Mouse (Mus musculus) midbrain, embryonic 15.5 days (tissue): ENCODE measurements around the gene Mroh3. TPM values are rescaled to one million over a fixed set of nuclear protein-coding genes. Genes with fewer than 3 reads are reported as not detected.

Source experiments
- ATAC-seq: fragments of 200-750 bp; cut with Nextera tagmentation; replicated peaks from 2 replicates; pipeline ENCODE4 v1.8.0; 2017; ENCODE audit warnings: moderate TSS enrichment
- H3K27ac ChIP-seq: fragments of 300-500 bp; sonication (generic); 2 replicates; pipeline ENCODE4 v1.5.1; 2015; ENCODE audit warnings: mild to moderate bottlenecking, inconsistent platforms
- H3K27me3 ChIP-seq: fragments of 300-500 bp; sonication (generic); replicated peaks from 2 replicates; pipeline ENCODE4 v1.6.1; 2015; ENCODE audit warnings: inconsistent platforms
- H3K36me3 ChIP-seq: fragments of 300-500 bp; sonication (generic); replicated peaks from 2 replicates; pipeline ENCODE4 v1.6.1; 2015; ENCODE audit warnings: inconsistent platforms
- H3K4me1 ChIP-seq: fragments of 300-500 bp; sonication (generic); 2 replicates; pipeline ENCODE4 v1.6.1; 2015; ENCODE audit warnings: inconsistent platforms
- H3K4me2 ChIP-seq: fragments of 300-500 bp; sonication (generic); 2 replicates; pipeline ENCODE4 v1.6.1; 2015; ENCODE audit warnings: inconsistent platforms, mild to moderate bottlenecking, moderate library complexity
- H3K4me3 ChIP-seq: fragments of 300-500 bp; sonication (generic); 2 replicates; pipeline ENCODE4 v1.5.1; 2015; ENCODE audit warnings: mild to moderate bottlenecking, inconsistent platforms
- H3K9ac ChIP-seq: fragments of 300-500 bp; sonication (generic); 2 replicates; pipeline ENCODE4 v1.6.1; 2015; ENCODE audit warnings: mild to moderate bottlenecking, inconsistent platforms
- H3K9me3 ChIP-seq: fragments of 300-500 bp; sonication (generic); 2 replicates; pipeline ENCODE4 v1.6.1; 2016; ENCODE audit warnings: inconsistent platforms
- WGBS: fragments of 180-500 bp; shearing (Covaris S2); methylation state at CpG from one replicate; pipeline ENCODE4 v1.1.7; 2015; ENCODE audit warnings: mixed read lengths; 5-methylcytosine and 5-hydroxymethylcytosine counted together
- polyA plus RNA-seq: library from polyadenylated mRNA; unstranded; fragments of >200 nt; fragmentation: Nextera tagmentation; extraction: Ambion mirVana; gene quantifications from 2 replicates; pipeline ENCODE4 v1.2.1, GENCODE M21; 2015

Gene Mroh3
- polyA plus RNA-seq, 1 experiment from 2014 or later, result not detected

DNA sequence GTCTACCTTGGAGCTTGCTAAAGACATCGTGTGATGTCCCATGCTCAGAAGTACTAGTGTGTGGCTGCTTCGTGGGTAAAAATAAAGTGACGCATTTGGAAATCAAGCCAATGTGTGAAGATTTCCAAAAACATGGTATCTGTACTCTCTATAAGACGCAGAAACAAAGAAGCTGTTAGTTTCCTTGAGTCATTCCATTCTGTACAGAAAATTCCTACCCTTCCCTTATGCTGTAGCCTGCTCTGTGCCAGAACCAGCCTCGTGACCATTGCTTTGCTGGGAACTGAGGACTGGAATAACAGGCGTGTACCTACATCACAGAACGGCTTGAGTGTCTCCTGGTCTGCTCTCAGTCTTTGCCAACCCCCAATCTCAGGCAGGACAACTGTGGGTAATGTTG lies 29.2 kb upstream of the Mroh3 start:
- WGBS, result 88% methylated on average over 7 of the region's 7 CpGs
- Histone ChIP-seq H3K4me1 (no peaks in the 10 kb centered on the region), H3K4me3 (no peak overlapping the region), H3K27me3 (0 out of 2 replicates have a peak, but pooled peaks cover 7% of the 10 kb centered on the region), H3K27ac (no peak overlapping the region), H3K36me3 (no peaks in the 10 kb centered on the region), H3K9ac (no peak overlapping the region), H3K9me3 (no peaks in the 10 kb centered on the region), H3K4me2 (no peak overlapping the region)
- no peak for ATAC-seq

GRCm38 (mm10) chr1:136238495-136238894 lies 25.9 kb upstream of the Mroh3 start:
- WGBS, result 86% methylated on average over 4 of the region's 4 CpGs
- H3K9me3 ChIP-seq, result no peaks in the 10 kb centered on the region
- H3K36me3 ChIP-seq, result no peaks in the 10 kb centered on the region
- H3K27ac ChIP-seq, result no peak overlapping the region
- H3K4me2 ChIP-seq, result no peak overlapping the region
- no peak overlapping the region for H3K9ac ChIP-seq
- H3K4me1 ChIP-seq, result peaks cover 13% of the 10 kb centered on the region
- no peak overlapping the region for H3K4me3 ChIP-seq
- ATAC-seq, result no peak
- 0 out of 2 replicates have a peak, but pooled peaks cover 4% of the 10 kb centered on the region for H3K27me3 ChIP-seq

DNA sequence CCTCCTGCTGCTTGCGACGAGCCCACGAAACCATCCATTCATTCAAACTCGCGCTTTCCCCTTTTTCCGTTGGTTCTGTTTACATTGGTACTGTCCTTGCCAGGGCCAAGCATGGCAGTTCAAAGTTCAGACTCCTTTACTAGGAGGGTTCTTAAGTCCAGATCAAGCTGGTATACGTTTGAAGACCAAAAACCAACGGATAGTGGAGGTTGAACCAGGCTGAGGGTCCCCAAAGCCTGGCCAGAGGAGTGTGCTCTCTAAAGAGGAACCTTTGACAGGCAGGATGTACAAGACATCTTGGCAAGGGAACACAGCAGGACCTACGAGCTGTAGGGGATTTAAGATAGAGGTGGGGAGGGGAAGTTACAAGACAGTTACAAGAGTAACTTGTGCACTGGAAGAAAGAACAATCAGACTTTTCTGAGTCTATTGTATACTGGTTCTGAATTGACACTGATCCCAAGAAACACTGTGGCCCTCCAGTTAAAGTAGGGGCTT lies 22.0 kb upstream of the Mroh3 start:
- peak; percentile 19 for ATAC-seq
- H3K27me3 ChIP-seq, result 0 out of 2 replicates have a peak, but pooled peaks cover 4% of the 10 kb centered on the region
- H3K4me1 ChIP-seq, result peaks cover 44% of the 10 kb centered on the region
- under 1% methylated on average over 9 of the region's 9 CpGs for WGBS
- peak overlapping the region; percentile 56 for H3K9ac ChIP-seq
- H3K27ac ChIP-seq, result no peak overlapping the region
- H3K36me3 ChIP-seq, result no peaks in the 10 kb centered on the region
- peak overlapping the region; percentile 84 for H3K4me2 ChIP-seq
- no peaks in the 10 kb centered on the region for H3K9me3 ChIP-seq
- peak overlapping the region; percentile 59 for H3K4me3 ChIP-seq

- 0% methylated on average over 39 of the region's 51 CpGs for WGBS
- H3K4me1 ChIP-seq, result peaks cover 50% of the 10 kb centered on the region
- H3K27ac ChIP-seq, result 0 out of 2 replicates have a peak within 1 kb of the TSS, but pooled peaks have one; percentile 43
These were observed 21.4 kb upstream of the Mroh3 start, which contains the start of gene Inava for GRCm38 (mm10) chr1:136233892-136234594. TSS of gene Inava (minus strand) at chr1:136234264.

DNA sequence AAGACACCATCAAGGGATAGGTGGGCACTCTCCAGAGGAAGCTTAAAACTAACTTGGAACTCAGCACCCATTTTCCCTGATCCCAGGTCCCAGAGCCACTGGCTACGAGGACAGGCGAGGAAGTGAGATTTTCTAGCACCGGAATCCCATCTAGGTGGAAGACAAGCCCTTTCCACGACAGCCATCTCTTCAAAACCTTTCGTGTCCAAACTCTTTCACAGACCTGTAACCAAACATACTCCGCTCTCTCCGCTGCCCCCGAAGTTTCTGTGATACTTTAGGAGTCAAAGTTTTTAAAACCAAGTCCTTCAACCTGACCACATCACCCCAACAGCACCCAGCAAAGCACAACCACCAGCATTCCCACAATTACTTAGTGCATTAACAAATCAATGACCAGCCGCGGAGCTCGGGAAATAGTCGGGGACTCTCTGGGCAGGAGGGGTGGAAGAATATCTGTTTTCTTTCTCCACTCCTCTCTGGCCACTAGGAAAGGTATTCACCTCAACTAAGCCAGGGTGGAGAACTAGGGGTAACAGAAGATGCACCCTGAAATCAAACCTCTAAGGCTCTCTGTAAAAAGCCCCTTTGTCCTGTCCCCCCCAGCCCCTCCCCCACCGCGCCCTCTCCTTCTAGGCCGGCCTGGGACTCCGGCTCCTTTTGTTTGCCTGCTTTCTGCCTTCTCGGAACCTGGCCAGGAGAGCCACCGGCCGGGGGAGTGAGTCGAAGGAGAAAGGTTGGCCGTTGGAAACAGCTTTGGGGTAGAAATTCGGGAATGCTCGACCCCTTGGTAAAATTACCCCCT lies 20.6 kb upstream of the Mroh3 start:
- no peak for ATAC-seq
- Histone ChIP-seq H3K4me2 (peak overlapping the region; percentile 84), H3K9me3 (no peaks in the 10 kb centered on the region), H3K4me1 (peaks cover 59% of the 10 kb centered on the region), H3K4me3 (peak overlapping the region; percentile 59), H3K9ac (peak overlapping the region; percentile 56), H3K27me3 (0 out of 2 replicates have a peak, but pooled peaks cover 4% of the 10 kb centered on the region), H3K27ac (no peak overlapping the region), H3K36me3 (no peaks in the 10 kb centered on the region)
- 1% methylated on average over 23 of the region's 23 CpGs for WGBS

More at GRCm38 (mm10) chr1:136233892-136234594, 21.4 kb upstream of the Mroh3 start, which contains the start of gene Inava:
- ATAC-seq, result peak; percentile 83
- 0 out of 2 replicates have a peak, but pooled peaks cover 4% of the 10 kb centered on the region for H3K27me3 ChIP-seq
- peak within 1 kb of the TSS; percentile 84 for H3K4me2 ChIP-seq
- no peaks in the 10 kb centered on the region for H3K9me3 ChIP-seq
- peak within 1 kb of the TSS; percentile 56 for H3K9ac ChIP-seq
- H3K36me3 ChIP-seq, result no peaks in the 10 kb centered on the region
- peak within 1 kb of the TSS; percentile 59 for H3K4me3 ChIP-seq

DNA sequence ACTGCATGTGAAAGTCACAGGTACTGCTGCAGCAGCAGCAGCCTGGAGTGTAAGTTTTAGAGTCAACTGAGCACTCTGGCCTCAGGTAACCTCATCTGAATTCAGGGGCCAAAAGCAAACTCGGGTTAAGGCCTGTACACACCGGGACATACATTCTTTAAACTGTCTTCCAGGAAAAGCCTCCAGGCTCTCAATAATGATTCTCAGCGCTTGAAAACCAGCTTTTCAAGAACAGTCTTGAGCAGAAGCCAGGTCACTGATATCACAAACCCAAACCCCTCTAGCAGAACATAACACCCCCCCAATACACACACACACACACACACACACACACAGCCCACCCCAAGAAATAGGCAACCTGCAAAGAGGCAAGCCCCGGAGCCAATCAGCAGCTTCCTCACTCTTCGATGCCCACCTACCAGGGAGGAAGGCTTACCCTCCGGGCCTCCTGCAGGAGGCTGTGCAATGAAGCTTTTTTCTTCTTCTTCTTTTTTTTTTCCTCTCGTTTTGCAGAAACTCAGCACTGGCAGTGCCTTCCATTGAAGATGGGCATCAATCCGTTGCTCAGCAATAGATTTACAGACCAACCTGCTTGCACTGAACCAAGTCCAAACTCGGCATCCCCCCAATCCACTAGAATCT lies 19.8 kb upstream of the Mroh3 start:
- H3K4me1 ChIP-seq, result peaks cover 63% of the 10 kb centered on the region

DNA sequence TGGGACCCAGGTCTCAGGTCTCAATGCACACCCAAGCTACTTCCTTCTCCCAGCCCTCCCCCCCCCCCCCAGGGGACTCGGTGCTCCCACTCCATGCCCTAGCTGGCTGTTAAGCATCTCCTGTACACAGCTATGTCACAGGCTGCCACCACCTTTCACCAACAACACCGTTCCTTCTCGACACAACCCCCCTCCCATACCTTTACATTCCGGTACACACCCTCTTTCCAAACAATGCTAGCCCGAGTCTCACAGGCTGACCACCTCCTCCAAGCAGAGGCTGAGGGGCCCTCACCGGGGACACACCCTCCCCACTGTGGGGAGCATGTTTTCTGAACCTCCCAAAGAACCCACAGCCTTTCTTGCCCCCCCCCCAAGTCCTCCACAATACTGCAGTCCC lies 19.0 kb upstream of the Mroh3 start:
- 4% methylated on average over 6 of the region's 6 CpGs for WGBS

More for the DNA sequence above, 19.8 kb upstream of the Mroh3 start:
- H3K9me3 ChIP-seq, result no peaks in the 10 kb centered on the region
- no peaks in the 10 kb centered on the region for H3K36me3 ChIP-seq
- no peak overlapping the region for H3K9ac ChIP-seq
- peak overlapping the region; percentile 84 for H3K4me2 ChIP-seq
- no peak overlapping the region for H3K27ac ChIP-seq
- peak overlapping the region; percentile 59 for H3K4me3 ChIP-seq
- WGBS, result 1% methylated on average over 9 of the region's 9 CpGs
- no peak for ATAC-seq
- H3K27me3 ChIP-seq, result 0 out of 2 replicates have a peak, but pooled peaks cover 4% of the 10 kb centered on the region

GRCm38 (mm10) chr1:136230201-136230600 lies 17.6 kb upstream of the Mroh3 start:
- H3K4me1 ChIP-seq, result peaks cover 66% of the 10 kb centered on the region
- H3K9me3 ChIP-seq, result no peaks in the 10 kb centered on the region
- WGBS, result 36% methylated on average over 11 of the region's 11 CpGs
- H3K9ac ChIP-seq, result no peak overlapping the region
- no peak for ATAC-seq
- H3K4me3 ChIP-seq, result no peak overlapping the region
- H3K4me2 ChIP-seq, result no peak overlapping the region
- no peak overlapping the region for H3K27ac ChIP-seq
- H3K27me3 ChIP-seq, result no peaks in the 10 kb centered on the region
- H3K36me3 ChIP-seq, result no peaks in the 10 kb centered on the region

More for the DNA sequence above, 19.0 kb upstream of the Mroh3 start:
- H3K27me3 ChIP-seq, result no peaks in the 10 kb centered on the region
- H3K36me3 ChIP-seq, result no peaks in the 10 kb centered on the region
- peak overlapping the region; percentile 84 for H3K4me2 ChIP-seq
- H3K27ac ChIP-seq, result no peak overlapping the region
- H3K4me1 ChIP-seq, result peaks cover 63% of the 10 kb centered on the region
- no peak for ATAC-seq
- no peak overlapping the region for H3K9ac ChIP-seq
- no peak overlapping the region for H3K4me3 ChIP-seq
- no peaks in the 10 kb centered on the region for H3K9me3 ChIP-seq

- WGBS, result 21% methylated on average over 6 of the region's 6 CpGs
- Histone ChIP-seq H3K9me3 (no peaks in the 10 kb centered on the region), H3K4me3 (no peak overlapping the region), H3K36me3 (no peaks in the 10 kb centered on the region), H3K27me3 (no peaks in the 10 kb centered on the region), H3K4me1 (peaks cover 59% of the 10 kb centered on the region), H3K4me2 (no peak overlapping the region), H3K27ac (no peak overlapping the region), H3K9ac (no peak overlapping the region)
- no peak for ATAC-seq
These were observed 16.4 kb upstream of the Mroh3 start for GRCm38 (mm10) chr1:136229040-136229373.

GRCm38 (mm10) chr1:136228328-136229039 lies 15.9 kb upstream of the Mroh3 start:
- Histone ChIP-seq H3K36me3 (no peaks in the 10 kb centered on the region), H3K9me3 (no peaks in the 10 kb centered on the region), H3K4me2 (peak overlapping the region; percentile 12; the same call in 1 of the 2 replicates), H3K4me1 (peaks cover 55% of the 10 kb centered on the region), H3K27me3 (no peaks in the 10 kb centered on the region), H3K27ac (no peak overlapping the region), H3K4me3 (no peak overlapping the region), H3K9ac (no peak overlapping the region)
- ATAC-seq, result no peak
- WGBS, result 12% methylated on average over 13 of the region's 13 CpGs

DNA sequence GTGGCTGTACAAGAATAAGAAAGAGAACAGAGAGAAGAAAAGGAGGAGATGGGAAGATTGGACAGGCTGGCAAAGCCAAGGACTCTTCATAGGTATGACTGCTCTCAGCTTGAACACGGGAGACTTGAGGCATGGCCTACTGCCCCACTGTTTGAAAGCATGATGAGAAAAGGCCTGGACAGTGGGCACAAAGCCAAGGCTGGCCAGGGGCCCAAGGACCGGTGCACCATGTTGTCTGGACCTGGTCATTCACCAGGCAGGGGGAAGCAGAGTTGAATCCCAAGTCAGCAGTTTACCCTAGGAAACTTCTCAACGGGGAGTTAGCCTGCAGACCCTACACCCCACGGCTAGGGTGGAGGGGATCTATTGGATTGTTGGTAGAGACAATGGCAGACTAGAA lies 15.2 kb upstream of the Mroh3 start:
- Histone ChIP-seq H3K36me3 (no peaks in the 10 kb centered on the region), H3K4me3 (no peak overlapping the region), H3K4me1 (peaks cover 49% of the 10 kb centered on the region), H3K4me2 (no peak overlapping the region), H3K27me3 (no peaks in the 10 kb centered on the region), H3K9ac (no peak overlapping the region), H3K27ac (no peak overlapping the region), H3K9me3 (no peaks in the 10 kb centered on the region)
- no peak for ATAC-seq
- 60% methylated on average over 4 of the region's 4 CpGs for WGBS
